Mouse (Mus musculus): ENCODE data around the gene Gpc4.

GRCm38 (mm10) chrX:52144491-52144890, 20.6 kb downstream of the Gpc4 start:
- TF ChIP-seq CTCF (IDR thresholded peaks at IDR 0.05; ENCODE audit: extremely low read depth, insufficient read length, insufficient replicate concordance, low read depth, low read length) (no peak), POLR2A (IDR thresholded peaks at IDR 0.05; ENCODE audit: low read depth, low read length) (no peak)

All from small intestine, adult 2 months (tissue).